Mouse (Mus musculus) granulocyte monocyte progenitor cell, adult 5-6 weeks (primary cell): ENCODE measurements around the gene Gm49337. TPM values are rescaled to one million over a fixed set of nuclear protein-coding genes. Genes with fewer than 3 reads are reported as not detected.
"Not testable (repeated sequence)": the region's sequence is repeated elsewhere in the genome, so short reads cannot be mapped to it uniquely, and the experiment has no call there.

Source experiments
- ATAC-seq: replicated peaks from 2 replicates; pipeline ENCODE4 v1.8.0; 2016; ENCODE audit warnings: mild to moderate bottlenecking, moderate TSS enrichment, inconsistent platforms; ENCODE audit not compliant: poor library complexity, severe bottlenecking
- total RNA-seq, 2 experiments: library from RNA; stranded (forward) in 1 of 2; stranded (reverse) in 1 of 2; fragments of 200-712, 200-1000 nt in 1 of 2; fragments of >200 nt in 1 of 2; fragmentation: Nextera tagmentation in 1 of 2; gene quantifications; 2 replicates each; pipeline ENCODE4 v1.2.3; 2014 to 2017

Gene Gm49337
- total RNA-seq, 2 experiments from 2014 or later, result 0.26 TPM; not detected in 1

DNA sequence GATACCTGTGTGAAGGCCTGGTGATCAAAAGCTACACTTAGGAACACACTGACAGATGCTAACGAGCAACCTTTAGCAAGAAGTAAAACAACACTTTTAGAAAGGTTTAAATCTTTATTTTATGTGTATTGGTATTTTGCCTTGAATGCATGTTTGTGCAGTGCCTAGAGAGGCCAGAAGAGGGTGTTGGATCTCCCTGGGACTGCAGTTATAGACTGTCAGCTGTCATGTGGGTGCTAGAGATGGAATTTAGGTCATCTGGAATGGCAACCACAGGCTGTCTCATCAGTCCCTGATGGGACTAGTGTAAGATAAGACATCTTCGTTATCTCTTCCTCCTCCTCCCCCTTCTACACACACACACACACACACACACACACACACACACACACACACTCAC is 25.2 kb downstream of the Gm49337 start:
- no peak for ATAC-seq

DNA sequence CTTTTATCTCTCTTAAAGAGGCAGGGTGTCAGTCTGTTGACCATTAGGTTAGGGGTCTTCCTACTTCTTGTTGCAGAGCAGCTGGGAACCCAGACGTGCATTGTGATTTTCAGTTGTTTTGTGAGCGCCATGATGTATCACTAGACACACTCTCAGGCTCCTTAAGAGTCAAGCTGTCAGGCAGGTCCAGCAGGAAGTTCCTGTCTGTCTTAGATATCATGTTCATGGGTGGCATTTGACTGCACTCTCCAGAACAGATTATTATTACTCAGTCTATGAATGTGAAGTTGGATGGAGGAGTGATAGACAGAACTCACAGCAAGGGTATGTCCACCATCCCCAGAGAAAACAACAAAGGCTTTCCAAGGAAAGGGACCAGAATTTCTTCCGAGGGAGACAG is 31.2 kb downstream of the Gm49337 start:
- ATAC-seq, result no peak

DNA sequence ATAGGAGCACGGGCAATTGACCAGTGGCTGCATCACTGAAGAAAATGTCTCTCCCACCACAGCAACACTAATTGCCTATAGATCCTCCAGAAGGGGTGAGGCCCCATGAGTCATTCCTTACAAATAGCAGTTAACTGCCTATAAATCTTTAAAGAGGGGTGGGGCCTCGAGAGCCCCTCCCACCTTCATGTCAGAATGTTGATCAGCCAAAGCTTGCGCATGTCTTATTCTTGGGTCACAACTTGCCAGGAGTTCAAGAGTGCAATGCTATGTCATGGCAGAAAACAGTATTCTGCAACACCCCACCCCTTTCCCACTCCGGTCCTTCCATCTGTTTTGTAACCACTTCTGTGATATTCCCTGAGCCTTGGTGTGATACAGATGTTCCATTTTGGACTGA is 33.3 kb downstream of the Gm49337 start:
- no peak for ATAC-seq

DNA sequence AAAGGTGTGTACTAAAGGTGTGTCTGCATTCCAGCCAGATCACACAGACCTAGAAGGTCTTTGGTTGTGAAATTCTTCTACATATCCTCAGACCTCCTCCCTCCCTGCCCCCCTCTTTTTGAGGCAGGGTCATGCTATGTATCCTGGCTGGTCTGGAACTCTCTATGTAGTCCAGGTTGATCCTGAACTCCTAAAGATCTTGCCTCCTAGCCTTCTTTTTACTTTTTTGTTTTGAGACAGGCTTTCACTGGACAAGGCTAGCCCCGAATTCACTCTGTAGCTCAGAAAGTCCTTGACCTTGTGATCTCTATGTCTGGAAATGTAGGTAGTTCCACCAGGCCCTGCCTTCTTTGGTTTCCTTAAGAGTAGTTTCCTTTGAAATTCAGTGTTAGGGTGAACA is 35.7 kb downstream of the Gm49337 start:
- ATAC-seq, result no peak

DNA sequence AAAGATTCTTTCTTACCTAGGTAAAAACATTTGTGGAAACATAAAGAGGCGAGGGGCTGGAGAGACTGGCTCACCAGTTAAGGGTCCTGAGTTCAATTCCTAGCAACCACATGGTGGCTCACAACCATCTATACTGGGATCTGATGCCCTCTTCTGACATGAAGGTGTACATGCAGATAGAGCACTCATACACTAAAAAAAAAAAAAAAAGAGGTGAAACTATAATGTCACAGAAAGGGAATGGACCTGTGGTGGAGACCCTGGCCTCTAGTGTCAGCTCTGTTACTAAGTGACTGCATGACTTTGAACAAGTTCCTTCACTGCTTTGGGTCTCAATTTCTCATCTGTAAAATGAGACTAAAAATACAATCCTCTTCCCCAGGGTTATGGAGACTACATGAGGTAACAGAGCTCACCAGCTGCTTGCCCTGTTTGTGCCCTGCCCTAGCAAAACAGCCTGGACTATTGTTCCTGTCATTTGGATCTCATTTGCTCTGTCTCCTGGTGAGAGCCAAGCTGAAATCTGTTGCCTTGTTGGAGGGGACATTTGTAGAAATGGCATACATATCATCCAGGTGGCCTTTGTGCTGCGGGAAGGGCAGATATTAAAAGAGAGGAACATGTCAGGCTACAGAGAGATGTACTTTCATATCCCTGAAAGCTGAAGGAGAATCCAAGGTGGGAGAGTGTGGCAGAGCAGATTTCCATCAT is 42.9 kb downstream of the Gm49337 start:
- ATAC-seq, result no peak

DNA sequence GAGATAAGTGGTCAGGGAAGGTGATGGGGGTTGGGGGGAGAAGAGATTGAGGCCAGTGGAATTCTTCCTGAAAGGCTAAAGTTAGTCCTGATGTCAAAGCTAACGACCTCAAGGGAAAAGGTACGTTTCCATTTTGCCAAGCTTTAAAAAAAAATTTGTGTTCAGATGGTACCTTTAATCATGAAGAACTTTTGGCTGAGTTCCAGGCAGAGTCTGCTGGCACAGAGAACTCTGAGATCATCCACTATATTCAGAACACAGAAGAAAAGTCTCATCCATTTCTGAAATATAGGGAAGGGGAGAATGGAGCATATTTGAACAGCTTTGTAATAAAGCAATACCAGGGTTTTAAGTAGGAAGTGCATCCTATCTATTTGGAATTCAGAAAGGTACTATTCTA is 43.9 kb downstream of the Gm49337 start:
- ATAC-seq, result no peak

DNA sequence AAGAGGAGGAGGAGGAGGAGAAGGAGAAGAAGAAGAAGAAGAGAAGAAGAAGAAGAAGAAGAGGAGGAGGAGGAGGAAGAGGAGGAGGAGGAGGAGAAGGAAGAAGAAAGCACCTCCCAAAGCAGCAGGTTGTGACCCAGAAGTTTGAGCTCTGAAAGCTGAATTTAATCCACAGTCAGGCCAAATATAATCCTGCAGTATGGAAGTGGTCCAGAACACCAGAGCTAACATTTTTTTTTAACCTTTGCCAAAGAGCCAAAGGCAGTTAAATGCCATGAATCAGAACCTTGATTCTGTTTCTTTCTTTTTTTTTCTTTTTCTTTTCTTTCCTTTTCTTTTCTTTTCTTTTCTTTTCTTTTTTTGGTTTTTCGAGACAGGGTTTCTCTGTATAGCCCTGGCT is 44.5 kb downstream of the Gm49337 start:
- ATAC-seq, result not testable (repeated sequence)

DNA sequence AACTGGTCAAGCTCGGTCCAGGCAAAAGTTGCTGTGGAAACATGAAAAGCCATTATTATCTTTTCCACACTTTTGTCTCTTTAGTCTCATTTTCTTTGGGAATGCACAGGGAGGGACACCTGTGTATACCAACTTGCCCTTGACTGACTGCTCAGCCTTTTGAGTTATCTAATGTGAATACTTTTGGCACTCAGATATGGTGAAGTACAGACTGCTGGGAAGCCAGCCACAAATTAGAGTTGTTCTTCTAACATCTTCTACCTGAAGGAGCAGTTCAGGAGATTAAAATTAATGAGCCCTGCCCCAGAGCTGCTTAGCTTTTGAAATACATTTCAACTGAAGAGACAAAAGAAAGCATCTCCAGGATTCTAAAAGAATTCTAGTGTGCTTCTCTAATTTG is 45.9 kb downstream of the Gm49337 start:
- no peak for ATAC-seq

DNA sequence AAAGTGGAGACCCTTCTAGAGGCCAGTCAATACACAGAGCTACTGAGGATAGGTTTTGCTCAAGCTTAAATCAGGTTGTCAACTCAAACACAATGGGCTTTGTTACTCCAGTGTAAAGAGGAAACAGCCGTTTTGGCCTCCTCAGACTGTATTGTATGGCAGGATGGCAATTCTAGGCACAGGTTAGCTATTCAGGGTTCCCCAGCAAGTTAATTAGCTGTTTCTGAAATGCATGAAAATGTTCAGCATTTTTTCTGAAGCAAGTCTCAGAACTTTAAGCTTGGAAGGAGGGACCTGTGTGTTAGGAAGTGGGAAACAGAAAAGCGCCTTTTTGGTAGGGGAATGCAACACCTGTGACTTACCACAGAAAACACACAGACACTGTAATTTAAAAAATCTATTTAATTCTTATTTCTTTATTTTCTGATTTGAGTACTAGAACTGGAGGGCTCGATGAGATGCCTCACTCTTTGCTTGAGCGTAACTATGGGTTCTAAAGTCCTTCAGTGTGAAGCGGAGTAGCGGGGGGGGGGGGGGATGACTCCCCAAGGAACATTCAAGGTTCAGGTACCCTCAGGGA is 47.0 kb downstream of the Gm49337 start:
- ATAC-seq, result no peak

DNA sequence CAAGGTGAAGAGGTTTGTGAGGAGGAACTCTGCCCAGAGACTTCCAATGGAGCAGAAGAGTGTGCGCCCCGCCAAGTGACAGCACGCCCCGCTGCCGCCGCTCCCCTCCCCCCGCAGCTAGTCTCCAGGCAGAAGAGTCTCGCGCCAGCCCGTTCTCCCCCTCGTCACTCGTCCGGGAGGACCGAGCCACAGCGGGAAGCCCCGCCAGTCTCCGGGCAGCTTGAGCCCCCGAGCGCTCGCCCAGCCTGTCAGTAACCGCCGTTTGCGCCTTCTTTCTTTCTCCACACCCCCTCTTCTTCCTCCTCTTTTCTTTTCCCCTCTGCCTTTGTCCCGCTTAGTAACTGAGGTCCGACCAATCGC is 47.6 kb downstream of the Gm49337 start:
- ATAC-seq, result no peak

DNA sequence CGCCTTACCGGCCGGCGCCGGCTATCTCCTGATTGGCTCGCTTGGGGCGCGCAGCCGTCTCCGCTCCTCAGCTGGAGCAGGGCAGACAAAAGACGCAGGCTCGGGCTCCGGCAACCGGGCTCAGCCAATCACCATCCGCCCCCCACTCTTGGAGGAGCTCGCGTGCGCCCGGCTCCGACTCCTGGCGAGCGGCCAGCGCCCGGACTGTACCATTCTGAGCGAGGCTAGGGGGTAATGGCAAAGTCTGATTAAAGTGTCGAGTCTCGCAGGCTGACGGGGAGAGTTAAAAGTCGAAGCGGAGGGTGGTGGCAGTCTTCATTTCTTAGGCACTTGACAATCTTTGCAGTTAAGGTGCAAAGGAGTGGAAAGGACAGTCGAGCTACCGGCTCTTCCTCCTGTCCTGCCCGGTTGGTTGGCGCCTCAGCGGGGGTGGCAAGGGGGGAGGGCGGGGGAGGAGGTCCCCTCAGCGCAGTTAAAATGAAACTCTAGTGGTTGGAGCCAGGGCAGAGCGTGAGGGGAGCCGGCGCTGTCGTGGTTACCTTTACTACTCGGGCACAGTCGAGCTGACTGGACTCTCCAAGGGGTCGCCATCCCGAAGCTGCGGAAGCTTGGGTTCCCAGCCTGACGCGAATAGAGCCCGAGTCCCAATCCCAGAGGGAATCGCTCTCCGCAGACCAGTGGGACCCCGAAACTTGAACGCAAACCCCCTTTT is 48.1 kb downstream of the Gm49337 start, which contains the start of gene Pik3r3:
Gene Pik3r3, plus strand, starts transcription at position 479 of the 712 bp plus-strand sequence.
- ATAC-seq, result peak; percentile 97

DNA sequence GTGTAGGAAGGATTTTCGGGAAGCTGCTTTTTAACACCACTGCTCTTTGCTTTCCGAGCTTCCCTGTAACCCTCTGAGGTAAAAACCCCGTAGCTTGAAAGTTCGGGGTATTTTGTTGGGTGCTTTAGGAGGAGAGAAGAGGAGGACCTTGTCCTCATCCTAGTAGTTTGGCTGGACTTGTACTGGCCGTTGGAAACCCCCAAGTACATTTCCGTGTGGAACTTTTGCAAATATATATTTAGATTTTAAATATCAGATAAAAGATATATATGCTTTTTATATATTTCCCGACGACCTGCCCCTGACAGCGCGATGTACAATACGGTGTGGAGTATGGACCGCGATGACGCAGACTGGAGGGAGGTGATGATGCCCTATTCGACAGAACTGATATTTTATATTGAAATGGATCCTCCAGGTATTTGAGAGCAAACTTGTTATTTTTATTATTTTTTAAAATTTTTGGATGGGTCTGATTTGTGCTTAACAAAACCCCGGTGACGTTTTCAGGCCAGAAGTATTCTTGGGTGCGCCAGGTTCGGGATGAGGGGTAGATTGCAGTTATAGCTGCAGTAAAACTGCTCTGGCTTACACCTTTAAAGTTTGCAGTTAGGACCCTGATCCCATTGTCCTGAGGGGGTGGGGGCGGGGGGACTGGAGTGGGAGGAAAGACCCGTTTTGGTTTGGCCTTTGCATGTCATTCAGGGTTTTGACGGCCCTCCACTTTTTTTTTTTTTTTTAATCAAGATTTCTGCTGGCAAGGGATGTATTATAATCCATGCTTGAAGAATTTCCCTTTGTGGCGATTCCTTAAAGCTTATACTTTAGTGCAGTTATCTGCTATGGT is 49.0 kb downstream of the Gm49337 start:
- ATAC-seq, result no peak

DNA sequence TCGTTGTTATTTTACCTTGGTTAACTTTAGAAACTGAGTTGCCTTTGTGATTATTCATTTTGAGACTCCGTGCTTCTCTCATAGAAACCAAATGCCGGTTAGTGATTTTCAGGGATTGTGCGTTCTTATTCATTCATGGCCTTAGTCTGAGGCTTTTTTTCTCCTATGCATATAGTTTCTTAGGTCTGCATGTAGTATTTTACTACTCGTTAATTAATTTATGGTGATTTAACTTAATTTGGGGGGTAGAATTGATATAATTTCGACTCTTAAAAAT is 49.6 kb downstream of the Gm49337 start:
- no peak for ATAC-seq

DNA sequence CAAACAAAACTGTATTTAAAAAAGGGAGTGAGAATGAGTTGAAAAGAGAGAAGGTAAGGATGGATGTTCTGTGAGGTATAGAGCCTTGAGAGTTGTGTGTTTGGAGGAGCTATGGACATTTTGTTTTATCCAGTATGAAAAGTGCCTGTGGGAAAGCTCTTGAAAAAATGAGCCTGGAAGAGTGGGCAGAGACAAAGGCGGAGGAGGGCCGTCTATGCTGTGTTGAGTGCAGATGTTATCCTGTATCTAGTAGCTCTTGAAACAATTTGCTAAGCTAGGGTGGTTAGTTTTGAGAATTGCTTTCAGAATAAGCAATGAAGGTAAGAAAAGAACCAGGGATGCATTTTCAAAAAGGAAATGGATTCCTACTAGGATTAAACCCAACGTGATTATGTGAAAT is 70.2 kb downstream of the Gm49337 start:
- ATAC-seq, result no peak

DNA sequence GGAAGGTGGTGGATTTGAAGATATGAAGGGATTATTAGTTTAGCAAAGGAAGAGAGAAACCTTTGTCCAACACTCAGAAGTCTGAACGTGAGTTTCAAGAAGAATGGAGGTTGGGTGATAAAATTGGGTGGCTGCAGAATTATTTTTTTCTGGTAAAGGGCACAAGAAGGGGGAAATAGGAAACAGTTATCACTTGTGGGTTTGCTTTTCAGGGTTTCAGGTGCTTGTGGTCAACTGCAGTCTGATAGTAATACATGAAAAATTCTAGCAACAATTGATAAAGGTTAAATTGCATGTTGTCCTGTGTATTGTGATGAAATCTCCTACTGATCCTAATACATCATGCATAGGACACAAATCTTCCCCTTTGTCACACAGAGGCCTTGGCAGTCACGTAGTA is 71.1 kb downstream of the Gm49337 start:
- ATAC-seq, result no peak

DNA sequence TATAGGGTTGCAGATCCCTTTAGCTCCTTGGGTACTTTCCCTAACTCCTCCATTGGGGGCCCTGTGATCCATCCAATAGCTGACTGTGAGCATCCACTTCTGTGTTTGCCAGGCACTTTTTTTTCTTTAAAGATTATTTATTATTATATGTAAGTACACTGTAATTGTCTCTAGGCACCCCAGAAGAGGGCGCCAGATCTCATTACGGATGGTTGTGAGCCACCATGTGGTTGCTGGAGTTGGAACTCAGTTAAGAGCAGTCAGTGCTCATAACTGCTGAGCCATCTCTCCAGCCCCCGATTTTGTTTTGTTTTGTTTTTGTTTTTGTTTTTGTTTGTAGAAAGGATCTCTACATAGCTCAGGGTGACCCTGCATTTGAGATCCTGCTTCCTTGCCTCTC is 72.7 kb downstream of the Gm49337 start:
- ATAC-seq, result not testable (repeated sequence)

DNA sequence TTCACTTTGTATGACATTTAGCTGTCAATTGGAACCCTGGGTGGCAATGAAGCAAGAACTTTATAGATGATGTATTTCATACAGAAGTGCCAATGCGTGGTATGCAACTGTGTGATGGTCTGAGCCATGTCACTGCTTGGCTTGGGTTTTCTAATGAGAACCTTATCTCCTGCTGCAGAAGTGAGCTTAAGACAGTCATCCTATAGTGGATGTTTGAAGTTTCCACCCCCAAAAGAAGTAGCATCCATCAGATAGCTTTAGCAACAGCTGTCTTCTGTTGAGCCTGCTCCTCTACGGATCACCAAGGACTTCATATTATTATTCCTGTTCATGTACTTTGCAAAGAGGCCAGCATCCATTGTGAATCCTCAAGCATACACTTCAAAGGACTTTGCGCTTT is 76.8 kb downstream of the Gm49337 start:
- no peak for ATAC-seq

DNA sequence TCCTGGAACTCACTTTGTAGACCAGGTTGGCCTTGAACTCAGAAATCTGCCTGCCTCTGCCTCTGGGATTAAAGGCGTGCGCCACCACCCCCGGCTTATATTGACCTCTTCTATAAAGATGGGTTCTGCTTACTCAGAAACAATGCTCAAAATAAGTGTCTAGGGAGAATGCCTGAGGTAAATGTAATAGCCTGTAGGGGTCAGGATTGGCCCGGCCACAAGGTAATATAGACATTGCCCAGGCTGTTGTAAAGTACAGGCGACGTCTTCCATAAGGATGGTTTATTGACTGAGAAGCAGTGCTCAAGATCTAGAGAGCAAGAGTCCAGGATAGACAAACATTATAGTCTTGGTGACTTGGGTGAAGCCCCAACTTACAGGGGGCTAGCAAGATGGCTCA is 95.0 kb downstream of the Gm49337 start:
- ATAC-seq, result no peak

DNA sequence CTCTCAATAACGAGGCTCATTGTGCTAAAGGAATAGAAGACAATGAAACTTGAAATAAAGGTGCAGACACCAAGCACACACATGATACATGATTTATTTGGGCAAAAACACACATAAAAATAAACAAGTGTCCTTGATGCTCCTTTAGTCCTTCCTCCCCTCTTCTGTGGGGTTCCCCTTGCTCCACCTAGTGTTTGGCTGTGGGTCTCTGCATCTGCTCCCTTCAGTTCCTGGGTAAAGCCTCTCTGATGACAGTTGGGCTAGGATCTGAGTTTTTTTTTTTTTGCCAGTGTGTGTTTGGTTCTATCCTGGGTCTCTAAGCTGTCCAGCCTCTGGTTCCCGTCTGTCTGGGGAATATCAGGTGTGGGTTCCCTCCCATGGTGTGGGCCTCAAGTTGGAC is 109.0 kb downstream of the Gm49337 start:
- ATAC-seq, result no peak

DNA sequence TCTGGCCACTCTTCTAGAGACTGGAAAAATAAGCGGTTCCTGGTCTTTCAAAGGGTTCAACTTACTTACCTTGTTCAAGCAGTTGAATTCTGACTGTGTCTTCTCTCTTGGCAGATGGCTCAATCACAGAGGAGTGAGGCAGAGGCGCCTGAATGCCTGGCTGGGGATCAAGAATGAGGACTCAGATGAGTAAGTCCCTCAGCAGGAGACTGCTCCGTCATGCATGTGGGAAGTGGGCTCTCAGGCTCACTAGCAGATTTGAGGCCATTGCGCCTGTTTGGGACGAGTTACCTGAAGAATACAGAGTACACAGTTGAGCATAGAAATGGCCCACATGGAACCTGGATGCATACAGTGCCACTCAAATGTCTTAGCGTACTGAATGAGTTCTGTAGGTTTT is 118.4 kb downstream of the Gm49337 start:
- ATAC-seq, result no peak

DNA sequence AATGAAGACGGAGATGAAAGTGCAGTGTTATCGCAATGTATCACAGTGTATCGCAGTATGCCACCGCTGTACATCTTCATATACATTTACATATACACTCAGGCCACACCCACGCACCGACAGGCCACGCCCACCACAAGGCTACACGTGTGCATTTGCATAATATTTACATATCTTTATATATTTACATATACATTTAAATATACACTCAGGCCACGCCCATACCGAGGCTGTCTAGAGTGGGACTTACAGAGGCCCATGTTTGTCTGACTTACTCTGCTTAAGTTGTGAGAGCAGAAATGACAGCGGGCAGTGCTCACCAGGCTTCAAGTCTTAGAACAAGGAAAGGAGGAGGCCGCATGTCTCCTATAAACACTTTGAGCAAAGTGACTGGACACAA is 120.1 kb downstream of the Gm49337 start:
- ATAC-seq, result no peak
